Mouse (Mus musculus) cerebellum, adult 2 months (tissue): ENCODE results near the gene Atp6v1b1.

Source experiments
- CTCF ChIP-seq: fragments of 200-500 bp; IDR thresholded peaks from 2 replicates; pipeline ENCODE4 v1.5.1; 2011; ENCODE audit warnings: low read depth, mild to moderate bottlenecking, control low read depth, low read length, moderate library complexity, borderline replicate concordance; ENCODE audit not compliant: insufficient read depth
- POLR2A ChIP-seq: fragments of 200-500 bp; IDR thresholded peaks from 2 replicates; pipeline ENCODE4 v1.6.1; 2011; ENCODE audit warnings: low read length, control low read depth, borderline replicate concordance; ENCODE audit not compliant: insufficient read depth

DNA sequence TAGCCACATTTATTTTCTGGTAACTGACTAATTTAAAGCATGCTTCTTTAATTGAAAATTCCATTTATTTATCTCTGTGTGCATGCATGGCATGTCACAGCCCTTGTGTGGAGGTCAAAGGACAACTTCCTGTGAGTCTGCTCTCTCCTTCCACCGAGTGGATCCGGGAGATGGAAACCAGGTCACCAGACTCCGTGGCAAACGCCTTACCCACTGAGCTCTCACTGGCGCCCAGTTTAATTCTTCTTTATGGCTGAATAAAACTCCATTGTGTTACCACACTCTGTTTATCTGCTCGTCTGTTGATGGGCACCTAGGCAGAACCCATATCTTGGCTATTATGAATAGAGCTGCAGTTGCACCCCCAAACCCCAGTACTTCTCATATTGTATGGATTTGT, 20.3 kb upstream of the Atp6v1b1 start:
- no peak for TF ChIP-seq POLR2A
- no peak for TF ChIP-seq CTCF
